Comparison of ENCODE assay signal across 18 mouse cellular contexts in the genomic region with DNA sequence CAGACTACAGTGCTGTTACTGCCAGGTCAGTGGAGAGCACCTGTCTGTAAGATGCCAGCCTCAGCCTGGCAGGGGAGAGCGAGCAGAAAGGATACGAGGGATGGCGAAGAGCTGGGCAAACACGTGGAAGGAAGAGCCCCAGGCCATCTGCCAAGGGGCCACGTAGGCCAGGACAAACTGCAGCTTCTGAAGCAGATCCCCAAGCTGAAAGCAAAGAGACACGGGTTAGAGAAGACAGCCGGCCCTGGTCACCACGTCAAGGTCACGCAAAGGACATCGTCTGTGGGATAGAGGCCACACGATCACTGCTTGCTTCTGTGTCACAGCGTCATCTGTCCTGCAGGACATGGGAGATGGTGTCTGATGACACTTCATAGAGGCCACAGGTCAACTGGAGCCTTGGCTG.
A peak's percentile ranks its signal among the peaks of the same experiment; 100 is the strongest.
DNase-seq lines count a peak whose midpoint lies in the region; ATAC-seq and TF ChIP-seq lines count a peak whose summit lies in the region.
"Had no signal": no experiment of that assay in that cellular context is flagged by ENCODE, and none has a peak within 500 bp of the region (broad histone marks: within the 10 kb centered on the region; RNA-seq: fewer than 3 reads in every experiment).

No protein-coding gene starts in this region.

- ATAC-seq in cerebellum, adult (ENCODE audit: insufficient number of reproducible peaks, low FRiP score, low TSS enrichment): peak; percentile 72; the same call in 1 of the 2 replicates
- peak; percentile 36; the same call in 1 of the 2 replicates for ATAC-seq in lung, embryonic 16.5 days (ENCODE audit: low read depth)
- ATAC-seq: intestine, embryonic 15.5 days; midbrain, embryonic 16.5 days had no signal

- no peaks in the 10 kb centered on the region for H3K4me1 ChIP-seq in lung, embryonic 16.5 days (replicated peaks; ENCODE audit: control insufficient read depth, insufficient read depth, low read length)
- peaks cover 4% of the 10 kb centered on the region for H3K4me1 ChIP-seq in lung, adult 2 months (ENCODE audit: control insufficient read depth, insufficient read depth, low read length)
- H3K4me1 ChIP-seq: forebrain, embryonic 12.5 days; intestine, embryonic 15.5 days had no signal

- no peak for TF ChIP-seq CTCF in lung, adult 2 months (IDR thresholded peaks at IDR 0.05; ENCODE audit: insufficient read depth, low read length)

- no peak overlapping the region for H3K4me2 ChIP-seq in lung, embryonic 16.5 days (ENCODE audit: low read depth, low read length)
- H3K4me2 ChIP-seq: forebrain, embryonic 12.5 days; hindbrain, embryonic 13.5 days; intestine, embryonic 15.5 days; liver, embryonic 11.5 days had no signal

- H3K9me3 ChIP-seq in lung, embryonic 16.5 days (ENCODE audit: control insufficient read depth, low read length): no peaks in the 10 kb centered on the region
- H3K9me3 ChIP-seq: forebrain, embryonic 12.5 days; hindbrain, embryonic 13.5 days; intestine, embryonic 15.5 days; limb, embryonic 10.5 days had no signal

- H3K27ac ChIP-seq in lung, embryonic 16.5 days (ENCODE audit: low read length): no peak overlapping the region
- H3K27ac ChIP-seq: forebrain, embryonic 12.5 days; intestine, embryonic 15.5 days; limb, embryonic 10.5 days had no signal

- H3K27me3 ChIP-seq in lung, embryonic 16.5 days (ENCODE audit: control insufficient read depth, insufficient read depth, low read depth, low read length): no peaks in the 10 kb centered on the region
- H3K27me3 ChIP-seq: forebrain, embryonic 12.5 days; hindbrain, embryonic 13.5 days; intestine, embryonic 15.5 days had no signal

- DNase-seq in cerebellum, postnatal 4 days (ENCODE audit: low spot score in 2 of 2): no peak
- no peak for DNase-seq in lung, adult 2 months
- DNase-seq in cerebellum, adult 8-10 months: peak; percentile 52
- peak; percentile 44 for DNase-seq in gastrocnemius, postnatal 25 days
- DNase-seq in right cerebral cortex, postnatal 14 days: no peak
- DNase-seq in right cerebral cortex, postnatal 4 days: no peak
- DNase-seq: heart, postnatal 10 days; lung, postnatal 10 days; right cerebral cortex, postnatal 25 days; thymus, postnatal 4 days had no signal

- H3K9ac ChIP-seq in lung, embryonic 16.5 days (ENCODE audit: low read length): no peak overlapping the region
- H3K9ac ChIP-seq: forebrain, embryonic 12.5 days; hindbrain, embryonic 13.5 days; intestine, embryonic 15.5 days had no signal

- no peak overlapping the region for H3K4me3 ChIP-seq in lung, embryonic 16.5 days (ENCODE audit: low read length)
- no peak overlapping the region for H3K4me3 ChIP-seq in lung, adult 2 months (replicated peaks; ENCODE audit: extremely low read depth, low read depth, low read length)
- H3K4me3 ChIP-seq: forebrain, embryonic 12.5 days; hindbrain, embryonic 13.5 days; intestine, embryonic 15.5 days; limb, embryonic 10.5 days had no signal

- no peaks in the 10 kb centered on the region for H3K36me3 ChIP-seq in lung, embryonic 16.5 days (ENCODE audit: control insufficient read depth, insufficient read depth, low read length)
- H3K36me3 ChIP-seq: forebrain, embryonic 12.5 days; intestine, embryonic 15.5 days; limb, embryonic 10.5 days had no signal

- TF ChIP-seq POLR2A in lung, adult 2 months (IDR thresholded peaks at IDR 0.05; ENCODE audit: borderline replicate concordance, extremely low read depth, low read depth, low read length): no peak

- 54% methylated on average over 12 of the region's 12 CpGs for WGBS in lung, embryonic 16.5 days
- 58% methylated on average over 12 of the region's 12 CpGs for WGBS in lung, adult 2 months

Comparison
In these comparisons a context has a peak if more than half of its experiments do, and no peak if none do; other contexts are left out.
1. DNase-seq: peak in cerebellum, adult 8-10 months (single experiment) and gastrocnemius, postnatal 25 days (single experiment); none in cerebellum, postnatal 4 days (0 of 2), lung, adult 2 months (single experiment), right cerebral cortex, postnatal 14 days (single experiment) and right cerebral cortex, postnatal 4 days (single experiment).